Mouse (Mus musculus) heart, embryonic 14.5 days (tissue): ENCODE data around the gene Tmem267. TPM values are rescaled to one million over a fixed set of nuclear protein-coding genes. Genes with fewer than 3 reads are reported as not detected.

Experiments used
- ATAC-seq: fragments of 200-750 bp; cut with Nextera tagmentation; 2 replicates; pipeline ENCODE4 v1.8.0; 2017; ENCODE audit warnings: low read depth, moderate TSS enrichment; ENCODE audit not compliant: insufficient number of reproducible peaks, insufficient read depth, low FRiP score
- H3K27ac ChIP-seq, 2 experiments: fragments of 200-500 bp in 1 of 2; fragments of 300-500 bp in 1 of 2; sonication (generic) in 1 of 2; replicated peaks in 1 of 2; 2 replicates each; pipeline ENCODE4 v1.5.1; 2012 to 2014; ENCODE audit warnings: low read depth in 2 of 2, low read length in 2 of 2, control low read depth in 1 of 2, mild to moderate bottlenecking in 1 of 2, mixed read lengths in 1 of 2; ENCODE audit not compliant: control insufficient read depth in 1 of 2, insufficient read depth in 1 of 2
- H3K27me3 ChIP-seq: fragments of 300-500 bp; sonication (generic); 2 replicates; pipeline ENCODE4 v1.6.1; 2014; ENCODE audit warnings: mild to moderate bottlenecking, low read length, control low read depth; ENCODE audit not compliant: control insufficient read depth, insufficient read depth
- H3K36me3 ChIP-seq: fragments of 300-500 bp; sonication (generic); 2 replicates; pipeline ENCODE4 v1.6.1; 2014; ENCODE audit warnings: mild to moderate bottlenecking, control low read depth, low read length, mixed read lengths; ENCODE audit not compliant: control insufficient read depth, insufficient read depth
- H3K4me1 ChIP-seq, 2 experiments: fragments of 200-500 bp in 1 of 2; fragments of 300-500 bp in 1 of 2; sonication (generic) in 1 of 2; 2 replicates each; pipeline ENCODE4 v1.6.1; 2012 to 2014; ENCODE audit warnings: low read length in 2 of 2, control low read depth in 1 of 2, mixed read lengths in 1 of 2; ENCODE audit not compliant: control insufficient read depth in 2 of 2, insufficient read depth in 2 of 2
- H3K4me2 ChIP-seq: fragments of 300-500 bp; sonication (generic); 2 replicates; pipeline ENCODE4 v1.6.1; 2014; ENCODE audit warnings: mild to moderate bottlenecking, low read length
- H3K4me3 ChIP-seq, 2 experiments: fragments of 200-500 bp in 1 of 2; fragments of 300-500 bp in 1 of 2; sonication (generic) in 1 of 2; 2 replicates each; pipeline ENCODE4 v1.5.1; 2012 to 2014; ENCODE audit warnings: low read length in 2 of 2, mild to moderate bottlenecking in 2 of 2, control low read depth in 1 of 2, low read depth in 1 of 2, moderate library complexity in 1 of 2; ENCODE audit not compliant: control insufficient read depth in 1 of 2, insufficient read depth in 1 of 2
- H3K9ac ChIP-seq: fragments of 300-500 bp; sonication (generic); 2 replicates; pipeline ENCODE4 v1.6.1; 2014; ENCODE audit warnings: mild to moderate bottlenecking, low read length
- H3K9me3 ChIP-seq: fragments of 300-500 bp; sonication (generic); 2 replicates; pipeline ENCODE4 v1.6.1; 2016; ENCODE audit warnings: low read length, control low read depth; ENCODE audit not compliant: control insufficient read depth
- WGBS: fragments of 180-500 bp; shearing (Covaris S2); extraction: QIAGEN DNeasy Blood & Tissue Kit; methylation state at CpG from one replicate; pipeline ENCODE4 v1.1.7; 2014; 5-methylcytosine and 5-hydroxymethylcytosine counted together
- polyA plus RNA-seq: library from polyadenylated mRNA; unstranded; fragments of >200 nt; fragmentation: Nextera tagmentation; extraction: Ambion mirVana; gene quantifications from 2 replicates; pipeline ENCODE4 v1.2.1, GENCODE M21; 2014

Tmem267 gene
- polyA plus RNA-seq, 1 experiment from 2014 or later, result 1.7 TPM

DNA sequence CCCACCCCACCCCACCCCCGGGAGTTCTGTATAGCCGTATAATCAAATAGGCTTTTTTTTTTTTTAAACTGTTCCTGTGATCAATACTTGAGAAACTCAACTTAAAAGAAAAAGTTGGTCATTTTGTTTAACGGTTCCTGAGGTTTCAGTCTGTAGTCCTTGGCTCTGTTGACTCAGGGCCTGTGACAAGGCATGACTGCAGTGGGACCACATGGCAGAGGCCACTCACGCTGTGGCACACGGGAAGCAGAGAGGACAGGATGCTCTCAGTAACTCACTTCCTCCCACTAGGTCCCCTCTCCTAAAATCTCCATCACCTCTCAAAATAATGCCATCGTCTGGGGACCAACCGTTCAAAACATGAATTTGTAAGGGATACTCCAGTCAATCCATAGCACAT is 153.3 kb downstream of the Tmem267 start:
- no peak overlapping the region for H3K9ac ChIP-seq
- H3K4me2 ChIP-seq, result no peak overlapping the region
- WGBS, result 65% methylated on average over 7 of the region's 7 CpGs
- H3K4me1 ChIP-seq, result no peaks in the 10 kb centered on the region
- H3K27me3 ChIP-seq, result no peaks in the 10 kb centered on the region
- H3K36me3 ChIP-seq, result no peaks in the 10 kb centered on the region
- H3K27ac ChIP-seq, result no peak overlapping the region
- no peak overlapping the region for H3K4me3 ChIP-seq
- no peak for ATAC-seq
- no peaks in the 10 kb centered on the region for H3K9me3 ChIP-seq

DNA sequence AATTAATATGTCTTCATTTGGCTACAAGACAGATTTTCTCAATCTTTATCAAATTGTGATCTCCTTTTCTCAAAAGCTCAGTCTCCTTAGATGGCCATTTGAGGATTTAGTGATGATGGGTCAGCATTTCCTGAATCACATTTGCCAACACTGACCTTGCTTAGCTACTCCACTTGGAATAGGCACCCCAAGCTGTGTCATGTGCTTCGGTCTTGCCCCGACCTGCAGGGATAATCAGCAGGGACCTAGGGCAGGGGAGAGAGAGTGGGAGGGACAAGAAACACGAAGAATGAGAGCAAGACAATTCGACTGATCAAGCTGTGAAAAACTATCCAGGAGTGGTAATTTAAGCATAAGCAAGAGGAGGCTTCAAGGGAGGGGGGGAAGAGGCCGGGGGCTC is 156.9 kb downstream of the Tmem267 start:
- Histone ChIP-seq H3K9me3 (no peaks in the 10 kb centered on the region), H3K4me2 (no peak overlapping the region), H3K9ac (no peak overlapping the region), H3K27me3 (no peaks in the 10 kb centered on the region), H3K4me1 (no peaks in the 10 kb centered on the region), H3K27ac (no peak overlapping the region), H3K36me3 (no peaks in the 10 kb centered on the region), H3K4me3 (no peak overlapping the region)
- WGBS, result 56% methylated on average over 5 of the region's 5 CpGs
- ATAC-seq, result no peak

DNA sequence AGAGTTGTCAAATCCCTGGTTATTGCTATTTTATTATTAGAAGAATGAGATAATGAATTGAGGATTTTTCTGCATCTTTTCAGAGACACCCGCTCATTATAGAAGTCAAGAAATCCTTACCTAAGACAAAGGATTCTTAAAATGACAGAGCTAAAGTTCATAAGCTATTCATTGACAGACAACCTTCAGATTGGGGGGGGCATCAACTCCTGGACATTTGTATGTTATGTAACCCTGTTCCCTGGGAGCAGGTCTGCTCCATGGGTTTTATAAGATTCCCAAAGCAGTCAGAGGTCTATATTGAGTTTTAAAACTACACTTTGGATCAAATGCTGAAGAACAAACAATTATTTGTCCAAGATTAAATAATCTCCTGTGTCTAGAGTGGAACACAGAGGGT is 158.7 kb downstream of the Tmem267 start:
- ATAC-seq, result no peak
- H3K4me2 ChIP-seq, result no peak overlapping the region
- H3K4me3 ChIP-seq, result no peak overlapping the region
- no peaks in the 10 kb centered on the region for H3K27me3 ChIP-seq
- 74% methylated on average over 1 of the region's 1 CpGs for WGBS
- no peak overlapping the region for H3K9ac ChIP-seq
- H3K36me3 ChIP-seq, result no peaks in the 10 kb centered on the region
- no peaks in the 10 kb centered on the region for H3K4me1 ChIP-seq
- H3K9me3 ChIP-seq, result no peaks in the 10 kb centered on the region
- no peak overlapping the region for H3K27ac ChIP-seq

DNA sequence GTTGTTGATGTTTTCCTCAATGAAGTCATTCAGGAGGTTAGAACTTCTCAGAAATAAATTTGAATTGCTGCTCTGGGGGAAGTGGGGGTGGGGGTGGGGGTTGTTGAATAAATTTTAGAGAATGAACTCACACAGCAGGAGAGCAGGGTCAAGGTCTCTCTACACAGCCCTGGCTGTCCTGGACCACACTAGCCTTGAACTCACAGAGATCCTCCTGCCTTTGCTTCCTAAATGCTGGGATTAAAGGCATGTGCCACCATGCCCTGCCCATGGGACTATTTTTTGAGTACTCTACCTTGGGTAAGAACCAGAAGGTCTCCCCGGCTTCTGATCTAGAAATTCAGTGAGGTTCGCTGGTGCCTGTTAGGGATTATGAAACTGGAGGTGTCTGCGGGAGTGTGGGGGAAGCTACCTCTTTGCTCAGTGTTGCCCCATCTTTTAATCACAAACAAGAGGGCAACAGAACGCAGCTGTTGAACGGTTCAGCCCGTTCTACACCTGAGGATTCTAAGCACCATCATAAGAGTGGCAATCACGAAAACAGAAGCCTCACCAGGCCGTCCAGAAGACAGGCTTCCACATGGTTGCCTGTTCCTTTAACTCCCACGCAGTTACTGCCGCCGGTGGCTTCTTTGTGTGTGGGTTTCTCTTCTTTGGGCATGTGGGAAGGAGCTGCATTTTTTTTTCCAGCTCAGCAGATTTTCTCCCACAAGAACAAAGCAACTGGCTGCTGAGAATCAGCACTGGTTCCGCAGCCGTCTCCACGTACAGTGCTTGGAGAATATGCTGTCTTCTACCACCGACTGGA is 161.3 kb downstream of the Tmem267 start:
- Histone ChIP-seq H3K4me2 (no peak overlapping the region), H3K36me3 (no peaks in the 10 kb centered on the region)

DNA sequence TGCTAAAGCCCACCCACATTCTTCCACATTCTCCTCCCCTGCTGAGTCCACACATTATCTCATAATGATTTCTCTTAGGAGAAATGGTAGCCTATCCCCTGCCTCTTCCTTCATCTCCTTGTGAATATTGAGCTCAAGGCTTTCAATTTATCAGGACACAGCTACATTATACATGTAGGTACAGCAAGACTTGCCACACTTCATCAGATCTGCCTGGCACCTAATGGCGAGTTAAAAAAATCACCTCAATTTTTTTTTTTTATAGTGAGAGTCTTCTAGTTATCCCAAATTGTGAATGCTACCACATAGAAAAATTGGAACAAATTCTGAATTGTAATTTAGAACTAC is 161.8 kb downstream of the Tmem267 start:
- Histone ChIP-seq H3K4me2 (no peak overlapping the region), H3K36me3 (no peaks in the 10 kb centered on the region), H3K4me1 (no peaks in the 10 kb centered on the region), H3K27ac (no peak overlapping the region), H3K9ac (no peak overlapping the region), H3K4me3 (no peak overlapping the region), H3K9me3 (no peaks in the 10 kb centered on the region), H3K27me3 (no peaks in the 10 kb centered on the region)
- 68% methylated on average over 1 of the region's 1 CpGs for WGBS
- ATAC-seq, result no peak

More for the DNA sequence above, 161.3 kb downstream of the Tmem267 start:
- no peaks in the 10 kb centered on the region for H3K27me3 ChIP-seq
- no peak overlapping the region for H3K27ac ChIP-seq
- no peak overlapping the region for H3K4me3 ChIP-seq
- H3K9me3 ChIP-seq, result no peaks in the 10 kb centered on the region
- no peak overlapping the region for H3K9ac ChIP-seq
- no peaks in the 10 kb centered on the region for H3K4me1 ChIP-seq
- WGBS, result 57% methylated on average over 15 of the region's 15 CpGs
- no peak for ATAC-seq

DNA sequence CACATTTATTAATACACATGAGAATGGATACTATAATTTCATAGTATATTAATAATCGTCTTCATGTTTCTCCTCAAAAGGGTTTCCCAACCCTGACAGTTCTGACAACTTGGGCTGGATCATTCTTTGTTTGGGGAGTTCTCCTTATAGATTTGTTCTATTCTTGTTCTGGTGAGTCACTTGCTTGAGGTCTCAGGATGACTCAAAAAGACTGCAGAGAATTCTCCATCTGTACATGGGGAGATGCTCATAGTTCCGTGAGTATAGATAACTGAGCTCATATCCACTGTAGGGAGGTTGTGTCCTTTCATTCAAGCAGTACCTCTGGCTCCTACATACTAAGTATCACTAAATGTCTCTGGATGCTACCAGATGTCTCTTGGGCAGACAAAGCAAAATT is 166.9 kb downstream of the Tmem267 start:
- H3K27me3 ChIP-seq, result no peaks in the 10 kb centered on the region
- no peaks in the 10 kb centered on the region for H3K9me3 ChIP-seq
- H3K4me3 ChIP-seq, result no peak overlapping the region
- H3K9ac ChIP-seq, result no peak overlapping the region
- no peaks in the 10 kb centered on the region for H3K36me3 ChIP-seq
- no peaks in the 10 kb centered on the region for H3K4me1 ChIP-seq
- 68% methylated on average over 2 of the region's 2 CpGs for WGBS
- no peak for ATAC-seq
- H3K4me2 ChIP-seq, result no peak overlapping the region
- H3K27ac ChIP-seq, result no peak overlapping the region

DNA sequence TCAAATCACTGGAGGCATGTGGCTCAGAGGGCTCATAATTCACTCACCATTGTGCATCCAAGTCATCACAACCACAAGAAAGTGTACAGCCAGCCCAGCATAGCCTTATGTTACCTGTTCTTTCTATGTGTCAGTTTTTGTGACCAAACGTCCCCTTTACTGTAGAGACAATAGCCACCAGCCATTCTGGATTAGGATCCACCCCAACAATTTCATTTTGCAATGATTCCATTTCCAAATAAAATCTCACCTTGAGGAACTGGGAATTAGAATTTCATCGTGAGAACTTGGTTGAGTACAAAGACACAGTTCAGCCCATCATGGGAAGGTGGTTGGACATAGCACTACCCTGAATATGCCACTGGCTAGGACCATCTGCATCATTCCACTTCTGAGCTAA is 168.4 kb downstream of the Tmem267 start:
- 64% methylated on average over 2 of the region's 2 CpGs for WGBS
- H3K9ac ChIP-seq, result no peak overlapping the region
- H3K27ac ChIP-seq, result no peak overlapping the region
- no peak overlapping the region for H3K4me2 ChIP-seq
- no peak overlapping the region for H3K4me3 ChIP-seq
- no peak for ATAC-seq
- H3K4me1 ChIP-seq, result no peaks in the 10 kb centered on the region
- no peaks in the 10 kb centered on the region for H3K36me3 ChIP-seq
- no peaks in the 10 kb centered on the region for H3K27me3 ChIP-seq
- H3K9me3 ChIP-seq, result no peaks in the 10 kb centered on the region

DNA sequence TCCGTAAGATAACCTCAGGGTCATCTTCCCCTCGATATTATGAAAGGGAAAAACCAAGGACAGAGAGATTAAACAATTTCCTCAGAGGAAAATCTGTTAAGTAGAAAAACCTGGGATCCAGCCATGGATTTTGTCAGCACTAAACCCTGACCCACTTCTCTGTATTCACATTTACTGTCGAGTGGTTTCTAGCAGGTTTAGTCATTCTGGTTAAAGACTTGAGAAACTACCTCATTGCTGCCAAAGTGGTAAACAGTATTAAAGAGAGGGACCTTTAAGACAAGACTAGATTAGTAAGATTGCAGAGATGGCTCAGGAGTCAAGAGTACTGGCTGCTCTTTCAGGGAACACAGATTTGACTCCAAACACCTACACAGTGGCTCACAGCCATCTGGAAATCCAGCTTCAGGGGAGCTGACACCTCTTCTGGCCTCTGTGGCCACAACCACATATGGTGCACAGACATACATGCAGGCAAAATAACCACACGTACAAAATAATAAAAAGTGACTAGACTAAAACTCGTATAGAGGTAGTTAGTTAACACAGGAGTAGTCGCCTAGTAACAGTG is 169.1 kb downstream of the Tmem267 start:
- Histone ChIP-seq H3K9me3 (no peaks in the 10 kb centered on the region), H3K4me3 (no peak overlapping the region), H3K36me3 (no peaks in the 10 kb centered on the region), H3K9ac (no peak overlapping the region), H3K27ac (no peak overlapping the region), H3K4me2 (no peak overlapping the region), H3K27me3 (no peaks in the 10 kb centered on the region), H3K4me1 (no peaks in the 10 kb centered on the region)
- 64% methylated on average over 6 of the region's 6 CpGs for WGBS
- no peak for ATAC-seq
